In the genomic region with DNA sequence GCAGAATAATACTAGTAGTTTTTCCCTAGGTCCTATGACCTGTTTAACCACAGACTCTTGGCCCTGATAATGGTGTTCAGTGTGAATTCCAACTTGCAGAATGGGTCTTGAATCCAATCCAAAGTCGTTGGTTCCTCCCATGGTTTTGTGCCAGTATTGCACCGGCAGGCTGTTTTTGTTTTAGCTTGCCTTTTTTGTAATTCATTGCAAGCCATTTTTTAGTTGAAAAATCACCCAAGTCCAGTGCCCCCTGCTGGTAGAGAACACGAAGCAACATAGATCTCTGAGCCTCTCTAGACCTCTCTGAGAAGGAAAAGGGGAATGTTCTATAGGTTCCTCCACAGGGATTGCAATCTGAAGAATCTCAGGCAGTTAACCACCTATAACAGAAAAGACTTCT, we compare ENCODE assay signal across 8 mouse cellular contexts. TPM values are rescaled to one million over a fixed set of nuclear protein-coding genes. Genes with fewer than 3 reads are reported as not detected.
A peak's percentile ranks its signal among the peaks of the same experiment; 100 is the strongest.
DNase-seq lines count a peak whose midpoint lies in the region; ATAC-seq lines count a peak whose summit lies in the region.
"Had no signal": no experiment of that assay in that cellular context is flagged by ENCODE, and none has a peak within 500 bp of the region (broad histone marks: within the 10 kb centered on the region; RNA-seq: fewer than 3 reads in every experiment).

No protein-coding gene starts in this region.

- H3K9ac ChIP-seq in forebrain, embryonic 16.5 days (replicated peaks; ENCODE audit: low read depth, low read length), result no peak overlapping the region
- H3K9ac ChIP-seq: liver, embryonic 15.5 days had no signal

- WGBS in forebrain, embryonic 16.5 days, result 25% methylated on average over 3 of the region's 3 CpGs

- H3K27me3 ChIP-seq in forebrain, embryonic 16.5 days (replicated peaks; ENCODE audit: control insufficient read depth, insufficient read depth, low read length), result no peaks in the 10 kb centered on the region
- H3K27me3 ChIP-seq: liver, embryonic 15.5 days had no signal

- H3K27ac ChIP-seq in forebrain, embryonic 16.5 days (ENCODE audit: low read length), result no peak overlapping the region
- H3K27ac ChIP-seq: liver, embryonic 15.5 days had no signal

- no peaks in the 10 kb centered on the region for H3K4me1 ChIP-seq in forebrain, embryonic 16.5 days (replicated peaks; ENCODE audit: control insufficient read depth, insufficient read depth, low read length)
- H3K4me1 ChIP-seq: liver, embryonic 15.5 days had no signal

- DNase-seq in kidney, postnatal 10 days, result peak; percentile 43
- DNase-seq in kidney, postnatal 14 days, result no peak
- peak; percentile 4 to 46 for DNase-seq in CD8-positive naive resting alpha-beta T cell, adult 2 months (ENCODE audit: low read depth in 2 of 2, low spot score in 2 of 2)
- peak; percentile 45 for DNase-seq in ZHBTc4 (ENCODE audit: low read depth, low spot score)
- peak; percentile 42 for DNase-seq in lung, postnatal 10 days
- DNase-seq in frontal cortex, postnatal 14 days (ENCODE audit: low spot score in 2 of 2), result no peak

- ATAC-seq in forebrain, embryonic 16.5 days, result no peak

- no peaks in the 10 kb centered on the region for H3K36me3 ChIP-seq in forebrain, embryonic 16.5 days (ENCODE audit: control insufficient read depth, insufficient read depth)
- H3K36me3 ChIP-seq: liver, embryonic 15.5 days had no signal

- no peak overlapping the region for H3K4me2 ChIP-seq in forebrain, embryonic 16.5 days (ENCODE audit: low read length)
- H3K4me2 ChIP-seq: liver, embryonic 15.5 days had no signal

- no peaks in the 10 kb centered on the region for H3K9me3 ChIP-seq in forebrain, embryonic 16.5 days (ENCODE audit: control insufficient read depth, low read length)
- H3K9me3 ChIP-seq: liver, embryonic 15.5 days had no signal

- no peak overlapping the region for H3K4me3 ChIP-seq in forebrain, embryonic 16.5 days (replicated peaks; ENCODE audit: low read length)
- H3K4me3 ChIP-seq: liver, embryonic 15.5 days had no signal

RNA-seq across cellular contexts. Expression of gene 1600015I10Rik, which starts 17.7 kb away (rescaled TPM):
- polyA plus RNA-seq in forebrain, embryonic 16.5 days (2015; fragmentation: Nextera tagmentation; extraction: Ambion mirVana), result not detected in 2 replicates
- polyA plus RNA-seq: liver, embryonic 15.5 days had no signal

RNA-seq across cellular contexts. Expression of gene Aoc1, which starts 39.3 kb away (rescaled TPM):
- polyA plus RNA-seq in forebrain, embryonic 16.5 days (2015; fragmentation: Nextera tagmentation; extraction: Ambion mirVana), result not detected in 2 replicates
- polyA plus RNA-seq: liver, embryonic 15.5 days had no signal

Comparison
In these comparisons a context has a peak if more than half of its experiments do, and no peak if none do; other contexts are left out.
1. DNase-seq: peak in kidney, postnatal 10 days (single experiment), CD8-positive naive resting alpha-beta T cell, adult 2 months (2 of 2), ZHBTc4 (single experiment) and lung, postnatal 10 days (single experiment); none in kidney, postnatal 14 days (single experiment) and frontal cortex, postnatal 14 days (0 of 2).